Mouse (Mus musculus) heart, embryonic 13.5 days (tissue): ENCODE results near the gene Npr2. TPM values are rescaled to one million over a fixed set of nuclear protein-coding genes. Genes with fewer than 3 reads are reported as not detected.

ENCODE experiments used
- ATAC-seq: fragments of 200-750 bp; cut with Nextera tagmentation; 2 replicates; pipeline ENCODE4 v1.8.0; 2017; ENCODE audit warnings: moderate TSS enrichment; ENCODE audit not compliant: insufficient number of reproducible peaks, low FRiP score, low TSS enrichment; ENCODE audit errors: extremely low read depth
- H3K27ac ChIP-seq: fragments of 300-500 bp; sonication (generic); replicated peaks from 2 replicates; pipeline ENCODE4 v1.5.1; 2015; ENCODE audit warnings: moderate library complexity, mild to moderate bottlenecking, inconsistent platforms
- H3K27me3 ChIP-seq: fragments of 300-500 bp; sonication (generic); replicated peaks from 2 replicates; pipeline ENCODE4 v1.6.1; 2015; ENCODE audit warnings: mild to moderate bottlenecking, inconsistent platforms
- H3K36me3 ChIP-seq: fragments of 300-500 bp; sonication (generic); 2 replicates; pipeline ENCODE4 v1.6.1; 2015; ENCODE audit warnings: mild to moderate bottlenecking, inconsistent platforms
- H3K4me1 ChIP-seq: fragments of 300-500 bp; sonication (generic); 2 replicates; pipeline ENCODE4 v1.6.1; 2015; ENCODE audit warnings: inconsistent platforms
- H3K4me2 ChIP-seq: fragments of 300-500 bp; sonication (generic); 2 replicates; pipeline ENCODE4 v1.6.1; 2015; ENCODE audit warnings: inconsistent platforms, mild to moderate bottlenecking, moderate library complexity
- H3K4me3 ChIP-seq: fragments of 300-500 bp; sonication (generic); 2 replicates; pipeline ENCODE4 v1.5.1; 2015; ENCODE audit warnings: moderate library complexity, mild to moderate bottlenecking, inconsistent platforms
- H3K9ac ChIP-seq: fragments of 300-500 bp; sonication (generic); 2 replicates; pipeline ENCODE4 v1.6.1; 2015; ENCODE audit warnings: inconsistent platforms, mild to moderate bottlenecking, moderate library complexity
- H3K9me3 ChIP-seq: fragments of 300-500 bp; sonication (generic); 2 replicates; pipeline ENCODE4 v1.6.1; 2016; ENCODE audit warnings: inconsistent platforms
- WGBS: fragments of 180-500 bp; shearing (Covaris S2); methylation state at CpG from one replicate; pipeline ENCODE4 v1.1.7; 2015; ENCODE audit warnings: mixed read lengths; 5-methylcytosine and 5-hydroxymethylcytosine counted together
- polyA plus RNA-seq: library from polyadenylated mRNA; unstranded; fragments of >200 nt; fragmentation: Nextera tagmentation; extraction: Ambion mirVana; gene quantifications from 2 replicates; pipeline ENCODE4 v1.2.1, GENCODE M21; 2015

Gene Npr2
- polyA plus RNA-seq, 1 experiment from 2014 or later = 7.7 TPM

- Histone ChIP-seq H3K4me2 (no peak overlapping the region), H3K36me3 (no peaks in the 10 kb centered on the region)
- no peak for ATAC-seq
Observed at GRCm38 (mm10) chr4:43598200-43598599, 33.5 kb upstream of the Npr2 start.

GRCm38 (mm10) chr4:43598650-43599380 lies 32.9 kb upstream of the Npr2 start:
- Histone ChIP-seq H3K27ac (no peak overlapping the region), H3K4me1 (no peaks in the 10 kb centered on the region), H3K9ac (no peak overlapping the region), H3K4me2 (no peak overlapping the region), H3K4me3 (no peak overlapping the region), H3K9me3 (no peaks in the 10 kb centered on the region), H3K27me3 (no peaks in the 10 kb centered on the region), H3K36me3 (no peaks in the 10 kb centered on the region)
- WGBS = 71% methylated on average over 7 of the region's 7 CpGs
- ATAC-seq = no peak

More at GRCm38 (mm10) chr4:43598200-43598599, 33.5 kb upstream of the Npr2 start:
- Histone ChIP-seq H3K9ac (no peak overlapping the region), H3K27ac (no peak overlapping the region), H3K4me3 (no peak overlapping the region), H3K9me3 (no peaks in the 10 kb centered on the region), H3K4me1 (no peaks in the 10 kb centered on the region), H3K27me3 (no peaks in the 10 kb centered on the region)
- 77% methylated on average over 4 of the region's 4 CpGs for WGBS

- Histone ChIP-seq H3K9ac (no peak overlapping the region), H3K27me3 (no peaks in the 10 kb centered on the region), H3K36me3 (no peaks in the 10 kb centered on the region), H3K4me3 (no peak overlapping the region), H3K4me2 (no peak overlapping the region), H3K27ac (no peak overlapping the region), H3K9me3 (no peaks in the 10 kb centered on the region), H3K4me1 (peaks cover 9% of the 10 kb centered on the region)
- WGBS = 66% methylated on average over 9 of the region's 9 CpGs
- no peak for ATAC-seq
Observed at GRCm38 (mm10) chr4:43600195-43600934, 31.4 kb upstream of the Npr2 start.

- H3K36me3 ChIP-seq = no peaks in the 10 kb centered on the region
- ATAC-seq = no peak
- no peak overlapping the region for H3K4me2 ChIP-seq
- no peak overlapping the region for H3K9ac ChIP-seq
- peaks cover 9% of the 10 kb centered on the region for H3K4me1 ChIP-seq
- H3K27ac ChIP-seq = no peak overlapping the region
- no peaks in the 10 kb centered on the region for H3K9me3 ChIP-seq
- 59% methylated on average over 3 of the region's 3 CpGs for WGBS
- H3K4me3 ChIP-seq = no peak overlapping the region
- H3K27me3 ChIP-seq = no peaks in the 10 kb centered on the region
Observed at GRCm38 (mm10) chr4:43604099-43604498, 27.6 kb upstream of the Npr2 start.

GRCm38 (mm10) chr4:43604751-43605685 lies 26.7 kb upstream of the Npr2 start:
- Histone ChIP-seq H3K9ac (0 out of 2 replicates have a peak overlapping the region, but pooled peaks have one; percentile 14), H3K4me2 (0 out of 2 replicates have a peak overlapping the region, but pooled peaks have one; percentile 5), H3K27ac (no peak overlapping the region), H3K9me3 (no peaks in the 10 kb centered on the region), H3K27me3 (no peaks in the 10 kb centered on the region), H3K4me1 (peaks cover 9% of the 10 kb centered on the region), H3K4me3 (no peak overlapping the region), H3K36me3 (no peaks in the 10 kb centered on the region)
- ATAC-seq = no peak
- 39% methylated on average over 9 of the region's 9 CpGs for WGBS

- Histone ChIP-seq H3K27me3 (no peaks in the 10 kb centered on the region), H3K36me3 (no peaks in the 10 kb centered on the region), H3K27ac (no peak overlapping the region), H3K4me2 (no peak overlapping the region), H3K4me1 (no peaks in the 10 kb centered on the region), H3K4me3 (no peak overlapping the region), H3K9me3 (no peaks in the 10 kb centered on the region), H3K9ac (no peak overlapping the region)
- ATAC-seq = no peak
- WGBS = 50% methylated on average over 10 of the region's 10 CpGs
Observed at GRCm38 (mm10) chr4:43612534-43612933, 19.2 kb upstream of the Npr2 start.

- Histone ChIP-seq H3K4me2 (no peak overlapping the region), H3K9me3 (no peaks in the 10 kb centered on the region), H3K27ac (no peak overlapping the region), H3K27me3 (no peaks in the 10 kb centered on the region), H3K9ac (no peak overlapping the region), H3K4me3 (no peak overlapping the region), H3K4me1 (no peaks in the 10 kb centered on the region), H3K36me3 (no peaks in the 10 kb centered on the region)
- ATAC-seq = no peak
- 51% methylated on average over 3 of the region's 3 CpGs for WGBS
Observed at GRCm38 (mm10) chr4:43613060-43613730, 18.5 kb upstream of the Npr2 start.

- no peak overlapping the region for H3K9ac ChIP-seq
- peaks cover 16% of the 10 kb centered on the region for H3K9me3 ChIP-seq
- H3K36me3 ChIP-seq = no peaks in the 10 kb centered on the region
- H3K27ac ChIP-seq = no peak overlapping the region
- H3K4me2 ChIP-seq = no peak overlapping the region
- H3K27me3 ChIP-seq = no peaks in the 10 kb centered on the region
- 59% methylated on average over 4 of the region's 4 CpGs for WGBS
- no peaks in the 10 kb centered on the region for H3K4me1 ChIP-seq
- no peak for ATAC-seq
- H3K4me3 ChIP-seq = no peak overlapping the region
Observed at GRCm38 (mm10) chr4:43620146-43620778, 11.5 kb upstream of the Npr2 start.

GRCm38 (mm10) chr4:43629106-43629817 lies 2.5 kb upstream of the Npr2 start:
- no peak for ATAC-seq
- Histone ChIP-seq H3K27ac (no peak overlapping the region), H3K9me3 (peaks cover 13% of the 10 kb centered on the region), H3K27me3 (peaks cover 10% of the 10 kb centered on the region; the same call in 1 of the 2 replicates), H3K4me2 (peak overlapping the region; percentile 41), H3K36me3 (no peaks in the 10 kb centered on the region), H3K4me3 (0 out of 2 replicates have a peak overlapping the region, but pooled peaks have one; percentile 16), H3K9ac (peak overlapping the region; percentile 50; the same call in 1 of the 2 replicates), H3K4me1 (peaks cover 37% of the 10 kb centered on the region)
- 30% methylated on average over 20 of the region's 20 CpGs for WGBS
